Mouse (Mus musculus): ENCODE data around the gene Golgb1. TPM values are rescaled to one million over a fixed set of nuclear protein-coding genes. Genes with fewer than 3 reads are reported as not detected.

The Golgb1 gene
- polyA plus RNA-seq, 1 experiment from 2014 or later: 84.2 TPM

DNA sequence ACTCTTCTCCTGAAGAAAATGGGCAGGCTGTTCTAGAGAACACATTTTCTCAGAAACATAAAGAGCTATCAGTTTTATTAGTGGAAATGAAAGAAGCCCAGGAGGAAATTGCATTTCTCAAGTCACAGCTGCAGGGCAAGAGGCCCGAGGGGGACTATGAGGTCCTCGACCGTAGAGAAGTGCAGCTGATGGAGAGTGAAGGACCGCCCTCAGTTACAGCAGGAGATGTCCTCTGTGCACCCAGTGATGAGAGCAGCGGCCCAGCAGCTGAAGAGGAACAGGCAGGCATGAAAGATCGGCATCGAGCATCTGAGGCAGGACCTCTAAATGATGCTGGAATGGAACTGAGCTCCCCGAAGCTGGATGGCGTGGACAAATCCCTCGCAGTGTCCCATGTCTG, 37.0 kb downstream of the Golgb1 start:
- no peak overlapping the region for H3K9ac ChIP-seq (replicated peaks; ENCODE audit: low read depth, low read length)
- H3K4me1 ChIP-seq (replicated peaks; ENCODE audit: control insufficient read depth, insufficient read depth, low read length): no peaks in the 10 kb centered on the region
- H3K4me3 ChIP-seq (replicated peaks; ENCODE audit: low read length): no peak overlapping the region
- no peak for ATAC-seq
- no peaks in the 10 kb centered on the region for H3K9me3 ChIP-seq (ENCODE audit: control insufficient read depth, low read length)
- H3K36me3 ChIP-seq (ENCODE audit: control insufficient read depth, insufficient read depth): peaks cover 31% of the 10 kb centered on the region
- WGBS: 90% methylated on average over 10 of the region's 10 CpGs
- no peak overlapping the region for H3K27ac ChIP-seq (ENCODE audit: low read length)
- H3K4me2 ChIP-seq (ENCODE audit: low read length): no peak overlapping the region
- no peaks in the 10 kb centered on the region for H3K27me3 ChIP-seq (replicated peaks; ENCODE audit: control insufficient read depth, insufficient read depth, low read length)

DNA sequence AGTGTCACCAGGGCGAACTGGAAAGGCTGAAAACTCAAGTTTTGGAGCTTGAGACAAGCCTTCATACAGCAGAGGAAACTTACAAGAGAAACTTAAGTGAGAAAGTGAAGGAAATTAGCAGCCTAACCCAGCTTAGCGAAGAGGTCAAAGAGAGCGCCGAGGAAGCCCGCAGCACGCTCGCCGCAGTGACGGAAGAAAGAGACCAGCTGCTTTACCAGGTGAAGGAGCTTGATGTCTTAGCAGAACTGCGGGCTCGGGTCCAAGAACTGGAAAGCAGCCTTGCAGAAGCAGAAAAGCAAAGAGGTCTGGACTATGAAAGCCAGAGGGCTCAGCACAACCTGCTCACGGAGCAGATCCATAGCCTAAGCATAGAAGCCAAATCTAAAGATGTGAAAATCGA, 37.4 kb downstream of the Golgb1 start:
- no peak overlapping the region for H3K4me2 ChIP-seq (ENCODE audit: low read length)
- WGBS: 95% methylated on average over 13 of the region's 13 CpGs
- no peak overlapping the region for H3K4me3 ChIP-seq (replicated peaks; ENCODE audit: low read length)
- H3K4me1 ChIP-seq (replicated peaks; ENCODE audit: control insufficient read depth, insufficient read depth, low read length): no peaks in the 10 kb centered on the region
- no peak for ATAC-seq
- peaks cover 31% of the 10 kb centered on the region for H3K36me3 ChIP-seq (ENCODE audit: control insufficient read depth, insufficient read depth)
- H3K27ac ChIP-seq (ENCODE audit: low read length): no peak overlapping the region
- H3K9ac ChIP-seq (replicated peaks; ENCODE audit: low read depth, low read length): no peak overlapping the region
- H3K9me3 ChIP-seq (ENCODE audit: control insufficient read depth, low read length): no peaks in the 10 kb centered on the region
- no peaks in the 10 kb centered on the region for H3K27me3 ChIP-seq (replicated peaks; ENCODE audit: control insufficient read depth, insufficient read depth, low read length)

DNA sequence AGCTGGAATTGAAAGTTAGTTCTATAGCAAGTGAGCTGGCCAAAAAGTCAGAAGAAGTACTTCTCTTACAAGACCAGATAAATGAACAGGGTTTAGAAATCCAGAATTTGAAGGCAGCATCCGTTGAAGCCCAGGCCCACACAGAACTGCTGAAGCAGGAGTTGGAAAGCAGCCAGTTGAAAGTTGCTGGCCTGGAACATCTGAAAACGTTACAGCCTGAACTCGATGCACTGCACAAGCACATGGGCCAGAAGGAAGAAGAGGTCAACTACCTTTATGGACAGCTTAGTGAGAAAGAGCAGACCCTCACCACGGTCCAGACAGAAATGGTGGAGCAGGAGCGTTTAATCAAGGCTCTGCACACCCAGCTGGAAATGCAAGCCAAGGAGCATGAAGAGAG, 39.3 kb downstream of the Golgb1 start:
- H3K4me2 ChIP-seq (ENCODE audit: low read length): no peak overlapping the region
- ATAC-seq: no peak
- H3K27ac ChIP-seq (ENCODE audit: low read length): no peak overlapping the region
- no peaks in the 10 kb centered on the region for H3K27me3 ChIP-seq (replicated peaks; ENCODE audit: control insufficient read depth, insufficient read depth, low read length)
- 88% methylated on average over 5 of the region's 5 CpGs for WGBS
- H3K9me3 ChIP-seq (ENCODE audit: control insufficient read depth, low read length): no peaks in the 10 kb centered on the region
- peaks cover 25% of the 10 kb centered on the region for H3K36me3 ChIP-seq (ENCODE audit: control insufficient read depth, insufficient read depth)
- no peaks in the 10 kb centered on the region for H3K4me1 ChIP-seq (replicated peaks; ENCODE audit: control insufficient read depth, insufficient read depth, low read length)
- no peak overlapping the region for H3K4me3 ChIP-seq (replicated peaks; ENCODE audit: low read length)
- no peak overlapping the region for H3K9ac ChIP-seq (replicated peaks; ENCODE audit: low read depth, low read length)

DNA sequence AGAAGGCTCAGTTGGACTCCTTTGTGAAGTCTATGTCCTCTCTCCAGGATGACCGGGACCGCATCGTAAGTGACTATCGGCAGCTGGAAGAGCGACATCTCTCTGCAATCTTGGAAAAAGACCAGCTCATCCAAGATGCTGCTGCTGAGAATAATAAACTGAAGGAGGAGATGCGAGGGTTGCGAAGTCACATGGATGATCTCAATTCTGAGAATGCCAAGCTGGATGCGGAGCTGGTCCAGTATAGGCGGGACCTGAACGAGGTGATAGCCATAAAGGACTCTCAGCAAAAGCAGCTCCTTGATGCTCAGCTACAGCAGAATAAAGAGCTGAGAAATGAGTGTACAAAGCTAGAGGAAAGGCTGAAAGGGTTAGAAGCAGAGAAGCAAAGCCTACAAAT, 43.6 kb downstream of the Golgb1 start:
- H3K4me1 ChIP-seq (replicated peaks; ENCODE audit: control insufficient read depth, insufficient read depth, low read length): no peaks in the 10 kb centered on the region
- H3K27me3 ChIP-seq (replicated peaks; ENCODE audit: control insufficient read depth, insufficient read depth, low read length): no peaks in the 10 kb centered on the region
- H3K27ac ChIP-seq (ENCODE audit: low read length): no peak overlapping the region
- no peak overlapping the region for H3K4me3 ChIP-seq (replicated peaks; ENCODE audit: low read length)
- H3K9me3 ChIP-seq (ENCODE audit: control insufficient read depth, low read length): no peaks in the 10 kb centered on the region
- peaks cover 25% of the 10 kb centered on the region for H3K36me3 ChIP-seq (ENCODE audit: control insufficient read depth, insufficient read depth)
- no peak overlapping the region for H3K9ac ChIP-seq (replicated peaks; ENCODE audit: low read depth, low read length)
- no peak for ATAC-seq
- 95% methylated on average over 10 of the region's 10 CpGs for WGBS
- no peak overlapping the region for H3K4me2 ChIP-seq (ENCODE audit: low read length)

DNA sequence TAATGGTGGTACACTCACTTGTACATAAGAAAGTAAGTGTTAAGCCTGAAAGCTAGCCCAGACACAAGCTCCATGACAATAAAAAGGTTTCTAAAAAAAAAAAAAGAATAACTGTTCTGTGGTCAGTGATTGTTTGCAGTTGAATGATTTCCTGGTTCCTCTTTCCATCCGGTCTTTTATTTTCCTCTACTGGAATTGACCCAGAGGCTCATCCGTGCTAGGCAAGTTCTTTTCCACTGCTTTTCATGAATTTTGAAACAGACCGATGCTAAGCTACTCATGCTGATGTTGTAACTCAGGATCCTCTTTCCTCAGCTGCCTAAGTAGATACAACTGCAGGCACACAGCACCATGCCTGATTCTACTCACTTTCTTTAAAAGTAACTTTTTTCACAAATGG, 45.5 kb downstream of the Golgb1 start:
- no peaks in the 10 kb centered on the region for H3K27me3 ChIP-seq (replicated peaks; ENCODE audit: control insufficient read depth, insufficient read depth, low read length)
- H3K4me1 ChIP-seq (replicated peaks; ENCODE audit: control insufficient read depth, insufficient read depth, low read length): no peaks in the 10 kb centered on the region
- 95% methylated on average over 3 of the region's 3 CpGs for WGBS
- no peaks in the 10 kb centered on the region for H3K9me3 ChIP-seq (ENCODE audit: control insufficient read depth, low read length)
- H3K36me3 ChIP-seq (ENCODE audit: control insufficient read depth, insufficient read depth): peaks cover 25% of the 10 kb centered on the region
- ATAC-seq: no peak
- H3K9ac ChIP-seq (replicated peaks; ENCODE audit: low read depth, low read length): no peak overlapping the region
- no peak overlapping the region for H3K4me2 ChIP-seq (ENCODE audit: low read length)
- H3K27ac ChIP-seq (ENCODE audit: low read length): no peak overlapping the region
- H3K4me3 ChIP-seq (replicated peaks; ENCODE audit: low read length): no peak overlapping the region

DNA sequence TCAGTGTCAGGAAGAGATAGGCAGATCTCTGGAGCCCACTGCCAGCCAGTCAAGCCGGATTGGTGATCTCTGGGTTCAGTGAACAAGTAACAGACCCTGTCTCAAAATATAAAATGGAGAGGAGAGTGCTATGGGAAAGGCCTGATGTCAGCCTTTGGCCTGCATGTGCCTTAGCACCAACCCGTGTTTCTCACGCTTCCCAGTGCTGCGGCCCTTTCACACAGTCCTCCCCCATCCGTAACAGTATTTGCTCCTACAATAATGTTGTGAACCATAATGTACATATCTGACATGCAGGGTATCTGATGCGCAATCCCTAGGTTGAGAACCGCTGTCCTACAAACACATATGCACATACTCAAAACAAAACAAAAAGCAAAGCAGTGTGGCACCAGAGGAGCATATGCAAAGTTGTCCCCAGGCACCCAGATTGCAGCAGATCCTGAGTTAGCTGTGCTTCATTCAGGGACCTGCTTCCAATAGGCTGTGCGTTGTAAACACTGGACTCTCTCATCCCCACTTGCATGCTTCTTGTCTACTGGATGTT, 46.2 kb downstream of the Golgb1 start:
- H3K9ac ChIP-seq (replicated peaks; ENCODE audit: low read depth, low read length): no peak overlapping the region
- no peak overlapping the region for H3K4me2 ChIP-seq (ENCODE audit: low read length)
- WGBS: 91% methylated on average over 8 of the region's 8 CpGs
- H3K4me3 ChIP-seq (replicated peaks; ENCODE audit: low read length): no peak overlapping the region
- ATAC-seq: no peak
- no peaks in the 10 kb centered on the region for H3K27me3 ChIP-seq (replicated peaks; ENCODE audit: control insufficient read depth, insufficient read depth, low read length)
- peaks cover 25% of the 10 kb centered on the region for H3K36me3 ChIP-seq (ENCODE audit: control insufficient read depth, insufficient read depth)
- no peaks in the 10 kb centered on the region for H3K9me3 ChIP-seq (ENCODE audit: control insufficient read depth, low read length)
- H3K4me1 ChIP-seq (replicated peaks; ENCODE audit: control insufficient read depth, insufficient read depth, low read length): no peaks in the 10 kb centered on the region
- H3K27ac ChIP-seq (ENCODE audit: low read length): no peak overlapping the region

GRCm38 (mm10) chr16:36921980-36922379, 47.0 kb downstream of the Golgb1 start:
- WGBS: 87% methylated on average over 6 of the region's 6 CpGs
- H3K27me3 ChIP-seq (replicated peaks; ENCODE audit: control insufficient read depth, insufficient read depth, low read length): no peaks in the 10 kb centered on the region

GRCm38 (mm10) chr16:36924312-36924711, 49.4 kb downstream of the Golgb1 start:
- 93% methylated on average over 8 of the region's 8 CpGs for WGBS
- no peak overlapping the region for H3K4me2 ChIP-seq (ENCODE audit: low read length)
- H3K36me3 ChIP-seq (ENCODE audit: control insufficient read depth, insufficient read depth): peaks cover 28% of the 10 kb centered on the region
- H3K4me3 ChIP-seq (replicated peaks; ENCODE audit: low read length): no peak overlapping the region
- no peak for ATAC-seq
- no peak overlapping the region for H3K27ac ChIP-seq (ENCODE audit: low read length)
- H3K27me3 ChIP-seq (replicated peaks; ENCODE audit: control insufficient read depth, insufficient read depth, low read length): no peaks in the 10 kb centered on the region
- no peaks in the 10 kb centered on the region for H3K9me3 ChIP-seq (ENCODE audit: control insufficient read depth, low read length)
- H3K4me1 ChIP-seq (replicated peaks; ENCODE audit: control insufficient read depth, insufficient read depth, low read length): no peaks in the 10 kb centered on the region
- H3K9ac ChIP-seq (replicated peaks; ENCODE audit: low read depth, low read length): no peak overlapping the region

More at GRCm38 (mm10) chr16:36921980-36922379, 47.0 kb downstream of the Golgb1 start:
- ATAC-seq: no peak
- H3K4me2 ChIP-seq (ENCODE audit: low read length): no peak overlapping the region
- H3K36me3 ChIP-seq (ENCODE audit: control insufficient read depth, insufficient read depth): peaks cover 29% of the 10 kb centered on the region
- no peak overlapping the region for H3K27ac ChIP-seq (ENCODE audit: low read length)
- no peak overlapping the region for H3K4me3 ChIP-seq (replicated peaks; ENCODE audit: low read length)
- no peaks in the 10 kb centered on the region for H3K9me3 ChIP-seq (ENCODE audit: control insufficient read depth, low read length)
- no peak overlapping the region for H3K9ac ChIP-seq (replicated peaks; ENCODE audit: low read depth, low read length)
- H3K4me1 ChIP-seq (replicated peaks; ENCODE audit: control insufficient read depth, insufficient read depth, low read length): no peaks in the 10 kb centered on the region

DNA sequence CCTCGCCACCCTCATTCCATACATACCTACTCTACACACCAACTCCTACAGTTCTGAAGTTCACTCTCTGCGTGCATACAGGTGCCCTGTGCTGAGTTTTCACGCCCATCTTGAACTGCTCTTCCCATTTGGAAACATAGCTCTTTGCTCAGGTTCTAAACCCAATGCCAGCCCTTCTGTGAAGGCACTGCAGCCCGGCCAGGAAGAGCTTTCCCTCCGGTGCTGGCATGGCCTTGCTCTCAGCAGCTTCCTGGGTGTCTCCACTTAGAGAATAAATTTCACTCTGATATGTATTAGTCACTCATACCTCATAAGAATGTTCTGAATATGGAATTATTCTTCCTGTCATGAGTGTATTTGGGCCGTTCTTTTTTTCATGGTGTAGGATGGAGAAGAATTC, 50.4 kb downstream of the Golgb1 start:
- H3K36me3 ChIP-seq (ENCODE audit: control insufficient read depth, insufficient read depth): peaks cover 30% of the 10 kb centered on the region

GRCm38 (mm10) chr16:36925797-36926196, 50.9 kb downstream of the Golgb1 start:
- H3K4me1 ChIP-seq (replicated peaks; ENCODE audit: control insufficient read depth, insufficient read depth, low read length): no peaks in the 10 kb centered on the region
- no peak overlapping the region for H3K4me2 ChIP-seq (ENCODE audit: low read length)
- no peak overlapping the region for H3K27ac ChIP-seq (ENCODE audit: low read length)
- H3K27me3 ChIP-seq (replicated peaks; ENCODE audit: control insufficient read depth, insufficient read depth, low read length): no peaks in the 10 kb centered on the region
- H3K4me3 ChIP-seq (replicated peaks; ENCODE audit: low read length): no peak overlapping the region
- peaks cover 28% of the 10 kb centered on the region for H3K36me3 ChIP-seq (ENCODE audit: control insufficient read depth, insufficient read depth)
- H3K9me3 ChIP-seq (ENCODE audit: control insufficient read depth, low read length): no peaks in the 10 kb centered on the region
- 82% methylated on average over 6 of the region's 6 CpGs for WGBS
- H3K9ac ChIP-seq (replicated peaks; ENCODE audit: low read depth, low read length): no peak overlapping the region
- ATAC-seq: no peak

More for the DNA sequence above, 50.4 kb downstream of the Golgb1 start:
- H3K9ac ChIP-seq (replicated peaks; ENCODE audit: low read depth, low read length): no peak overlapping the region
- no peaks in the 10 kb centered on the region for H3K4me1 ChIP-seq (replicated peaks; ENCODE audit: control insufficient read depth, insufficient read depth, low read length)
- H3K27ac ChIP-seq (ENCODE audit: low read length): no peak overlapping the region
- H3K27me3 ChIP-seq (replicated peaks; ENCODE audit: control insufficient read depth, insufficient read depth, low read length): no peaks in the 10 kb centered on the region
- H3K4me3 ChIP-seq (replicated peaks; ENCODE audit: low read length): no peak overlapping the region
- no peak for ATAC-seq
- no peaks in the 10 kb centered on the region for H3K9me3 ChIP-seq (ENCODE audit: control insufficient read depth, low read length)
- no peak overlapping the region for H3K4me2 ChIP-seq (ENCODE audit: low read length)
- WGBS: 94% methylated on average over 6 of the region's 6 CpGs
